Mouse (Mus musculus): ENCODE results near the gene Efs. TPM values are rescaled to one million over a fixed set of nuclear protein-coding genes. Genes with fewer than 3 reads are reported as not detected.

Gene Efs
- polyA plus RNA-seq, 1 experiment from 2014 or later, result 11.7 TPM

DNA sequence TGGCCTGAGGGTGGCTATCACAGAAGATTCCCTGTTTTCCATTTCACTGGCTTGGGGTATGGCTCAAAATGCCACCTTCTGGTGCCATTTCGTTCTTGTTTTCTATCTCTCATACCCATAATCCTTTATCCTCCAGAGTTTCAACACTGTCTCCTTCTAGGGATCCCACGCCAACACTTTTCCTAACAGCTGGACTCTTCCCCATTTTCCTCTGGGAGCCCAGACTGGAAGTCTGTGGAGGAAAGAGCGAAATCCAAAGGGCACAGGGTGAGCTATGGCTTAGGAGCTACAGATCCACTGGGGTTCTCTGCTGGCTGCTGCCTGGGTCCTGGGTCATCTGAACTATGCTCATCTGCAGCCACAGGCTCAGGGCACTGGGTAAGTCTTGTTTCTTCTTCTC is 51.8 kb downstream of the Efs start:
- ATAC-seq, result no peak
- Histone ChIP-seq H3K4me2 (ENCODE audit: low read length) (no peak overlapping the region), H3K4me3 (ENCODE audit: low read depth, low read length) (no peak overlapping the region), H3K36me3 (ENCODE audit: control insufficient read depth, insufficient read depth, low read length) (peaks cover 2% of the 10 kb centered on the region; the same call in 1 of the 2 replicates), H3K9ac (ENCODE audit: low read depth, low read length) (no peak overlapping the region), H3K27me3 (ENCODE audit: control insufficient read depth, insufficient read depth, low read depth, low read length) (no peaks in the 10 kb centered on the region), H3K9me3 (replicated peaks; ENCODE audit: control insufficient read depth, low read length, poor library complexity, severe bottlenecking) (no peaks in the 10 kb centered on the region), H3K4me1 (ENCODE audit: control insufficient read depth, insufficient read depth, low read length) (peaks cover 16% of the 10 kb centered on the region), H3K27ac (ENCODE audit: low read length) (no peak overlapping the region)
- WGBS, result 90% methylated on average over 3 of the region's 3 CpGs

DNA sequence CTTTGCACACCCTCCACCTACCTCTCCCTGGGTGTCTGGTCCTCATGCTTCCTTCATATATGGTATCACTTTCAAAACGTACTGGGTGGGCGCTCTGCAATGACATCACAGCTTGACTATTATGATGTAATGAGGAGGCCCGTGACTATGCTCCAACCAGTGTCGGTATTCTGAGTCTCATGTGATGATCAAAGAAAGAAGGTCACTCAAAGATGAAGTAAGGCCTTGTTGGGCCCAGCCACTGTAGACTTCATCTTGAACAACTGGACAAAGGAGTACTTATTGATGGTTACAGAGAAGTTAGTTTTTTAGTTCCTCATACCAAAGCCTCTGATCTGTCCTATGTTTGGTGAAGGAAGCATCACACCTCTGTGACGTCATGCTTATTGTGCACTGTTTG is 55.1 kb downstream of the Efs start, which contains the start of gene Homez:
TSS of gene Homez (minus strand) at position 101 of the 400 bp plus-strand sequence.
- H3K9me3 ChIP-seq (replicated peaks; ENCODE audit: control insufficient read depth, low read length, poor library complexity, severe bottlenecking), result no peaks in the 10 kb centered on the region
- peaks cover 10% of the 10 kb centered on the region for H3K4me1 ChIP-seq (ENCODE audit: control insufficient read depth, insufficient read depth, low read length)
- 90% methylated on average over 5 of the region's 5 CpGs for WGBS
- H3K36me3 ChIP-seq (ENCODE audit: control insufficient read depth, insufficient read depth, low read length), result peaks cover 2% of the 10 kb centered on the region; the same call in 1 of the 2 replicates
- no peaks in the 10 kb centered on the region for H3K27me3 ChIP-seq (ENCODE audit: control insufficient read depth, insufficient read depth, low read depth, low read length)
- ATAC-seq, result no peak
- H3K4me2 ChIP-seq (ENCODE audit: low read length), result no peak within 1 kb of the TSS
- no peak within 1 kb of the TSS for H3K27ac ChIP-seq (ENCODE audit: low read length)
- no peak within 1 kb of the TSS for H3K4me3 ChIP-seq (ENCODE audit: low read depth, low read length)
- H3K9ac ChIP-seq (ENCODE audit: low read depth, low read length), result no peak within 1 kb of the TSS

DNA sequence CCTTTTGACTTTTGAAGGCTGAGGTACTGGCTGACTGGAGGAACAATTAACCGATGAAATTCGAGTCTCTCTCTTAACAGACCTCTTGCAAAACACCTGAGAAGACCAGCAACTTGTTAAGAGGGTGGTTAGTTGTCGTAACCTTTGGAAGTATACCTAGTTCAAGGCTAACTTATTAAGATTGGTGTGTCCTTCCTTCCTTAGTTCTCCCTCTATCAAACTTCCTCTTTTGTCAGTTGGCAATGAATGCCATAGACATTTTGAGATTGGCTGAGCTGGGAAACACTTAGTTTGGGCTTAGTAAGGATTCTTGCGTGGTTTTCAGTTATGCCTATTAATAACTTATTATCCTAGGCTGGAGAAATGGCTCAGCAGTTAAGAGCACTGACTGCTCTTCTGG is 57.9 kb downstream of the Efs start:
- no peak for ATAC-seq
- H3K36me3 ChIP-seq (ENCODE audit: control insufficient read depth, insufficient read depth, low read length), result peaks cover 2% of the 10 kb centered on the region; the same call in 1 of the 2 replicates
- WGBS, result 86% methylated on average over 4 of the region's 4 CpGs

DNA sequence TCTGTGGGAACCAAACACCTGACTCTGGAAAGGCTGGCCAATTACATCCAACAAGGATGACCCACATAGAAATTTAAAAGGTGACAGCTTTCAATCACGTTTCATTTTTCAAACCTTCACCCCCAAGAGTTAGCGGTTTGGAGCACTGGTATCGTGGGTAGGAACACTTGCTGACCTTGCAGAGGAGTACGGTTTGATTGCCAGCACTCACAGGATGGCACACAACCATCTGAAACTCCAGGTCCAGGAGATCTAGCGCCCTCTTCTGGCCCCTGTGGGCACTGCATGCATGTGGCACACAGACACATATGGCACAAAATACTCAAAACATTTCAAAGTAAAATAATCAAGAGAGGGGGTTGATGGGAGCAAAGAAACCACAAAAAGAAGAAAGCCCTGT is 59.0 kb downstream of the Efs start:
- Histone ChIP-seq H3K36me3 (ENCODE audit: control insufficient read depth, insufficient read depth, low read length) (peaks cover 2% of the 10 kb centered on the region; the same call in 1 of the 2 replicates), H3K4me2 (ENCODE audit: low read length) (no peak overlapping the region), H3K4me3 (ENCODE audit: low read depth, low read length) (no peak overlapping the region), H3K27ac (ENCODE audit: low read length) (no peak overlapping the region), H3K27me3 (ENCODE audit: control insufficient read depth, insufficient read depth, low read depth, low read length) (no peaks in the 10 kb centered on the region), H3K4me1 (ENCODE audit: control insufficient read depth, insufficient read depth, low read length) (peaks cover 3% of the 10 kb centered on the region), H3K9me3 (replicated peaks; ENCODE audit: control insufficient read depth, low read length, poor library complexity, severe bottlenecking) (no peaks in the 10 kb centered on the region), H3K9ac (ENCODE audit: low read depth, low read length) (no peak overlapping the region)
- no peak for ATAC-seq
- 50% methylated on average over 5 of the region's 5 CpGs for WGBS

More for the DNA sequence above, 57.9 kb downstream of the Efs start:
- H3K9me3 ChIP-seq (replicated peaks; ENCODE audit: control insufficient read depth, low read length, poor library complexity, severe bottlenecking), result no peaks in the 10 kb centered on the region
- H3K27ac ChIP-seq (ENCODE audit: low read length), result no peak overlapping the region
- H3K9ac ChIP-seq (ENCODE audit: low read depth, low read length), result no peak overlapping the region
- no peak overlapping the region for H3K4me3 ChIP-seq (ENCODE audit: low read depth, low read length)
- H3K4me2 ChIP-seq (ENCODE audit: low read length), result no peak overlapping the region
- H3K4me1 ChIP-seq (ENCODE audit: control insufficient read depth, insufficient read depth, low read length), result peaks cover 3% of the 10 kb centered on the region
- H3K27me3 ChIP-seq (ENCODE audit: control insufficient read depth, insufficient read depth, low read depth, low read length), result no peaks in the 10 kb centered on the region

MicroRNAs encoded within 50 kb of the gene (microRNA counts, 519-probe panel; counts per million panel counts)
- microRNA mmu-miR-208a (2,248 counts per million, percentile 65 among the panel's probes with 10 or more counts), microRNA mmu-miR-208b (1,605 counts per million, percentile 31 among the panel's probes with 10 or more counts)

Small RNAs within 50 kb of the gene (microRNA-seq; reads per million reads assigned to microRNA genes)
- 1.6 reads per million for gene Mir208a
- 17.8 reads per million, percentile 36 among the genes with 10 or more reads in this experiment for gene Mir208b

Other genes starting within 250 kb of the Efs start
- 58.9 and 63.9 TPM in 2 replicates for gene 1700123O20Rik, start 239.9 kb downstream of the Efs start, polyA plus RNA-seq (2015; fragmentation: Nextera tagmentation; extraction: Ambion mirVana)
- 108 and 123 TPM in 2 replicates for gene Acin1, start 239.2 kb downstream of the Efs start, polyA plus RNA-seq (2015; fragmentation: Nextera tagmentation; extraction: Ambion mirVana)
- 0.15 and 0.29 TPM in 2 replicates for gene Gm29776, start 227.3 kb downstream of the Efs start, polyA plus RNA-seq (2015; fragmentation: Nextera tagmentation; extraction: Ambion mirVana)
- not detected in 2 replicates for gene Cebpe, start 214.0 kb downstream of the Efs start, polyA plus RNA-seq (2015; fragmentation: Nextera tagmentation; extraction: Ambion mirVana)
- gene Slc7a8, start 144.2 kb downstream of the Efs start, polyA plus RNA-seq (2015; fragmentation: Nextera tagmentation; extraction: Ambion mirVana), result 8.8 and 12.0 TPM in 2 replicates
- gene Rnf212b, start 112.0 kb downstream of the Efs start, polyA plus RNA-seq (2015; fragmentation: Nextera tagmentation; extraction: Ambion mirVana), result not detected in 2 replicates
- gene Homez, start 55.2 kb downstream of the Efs start, polyA plus RNA-seq (2015; fragmentation: Nextera tagmentation; extraction: Ambion mirVana), result 13.2 and 14.5 TPM in 2 replicates
- 2.3 and 3.4 TPM in 2 replicates for gene Ppp1r3e, start 48.6 kb downstream of the Efs start, polyA plus RNA-seq (2015; fragmentation: Nextera tagmentation; extraction: Ambion mirVana)
- gene Bcl2l2, start 42.7 kb downstream of the Efs start, polyA plus RNA-seq (2015; fragmentation: Nextera tagmentation; extraction: Ambion mirVana), result 3.9 and 4.1 TPM in 2 replicates
- not detected in 2 replicates for gene Gm20521, start 42.7 kb downstream of the Efs start, polyA plus RNA-seq (2015; fragmentation: Nextera tagmentation; extraction: Ambion mirVana)
- 150 and 163 TPM in 2 replicates for gene Pabpn1, start 33.6 kb downstream of the Efs start, polyA plus RNA-seq (2015; fragmentation: Nextera tagmentation; extraction: Ambion mirVana)
- gene Slc22a17, start 13.0 kb downstream of the Efs start, polyA plus RNA-seq (2015; fragmentation: Nextera tagmentation; extraction: Ambion mirVana), result 219 and 245 TPM in 2 replicates
- gene Il25, start 6.6 kb upstream of the Efs start, polyA plus RNA-seq (2015; fragmentation: Nextera tagmentation; extraction: Ambion mirVana), result 0.46 and 0.51 TPM in 2 replicates
- gene Cmtm5, start 10.1 kb upstream of the Efs start, polyA plus RNA-seq (2015; fragmentation: Nextera tagmentation; extraction: Ambion mirVana), result 9.5 and 14.8 TPM in 2 replicates
- 1.3 and 2.9 TPM in 2 replicates for gene Myh6, start 40.8 kb upstream of the Efs start, polyA plus RNA-seq (2015; fragmentation: Nextera tagmentation; extraction: Ambion mirVana)
- not detected in 2 replicates for gene Gm17428, start 50.8 kb upstream of the Efs start, polyA plus RNA-seq (2015; fragmentation: Nextera tagmentation; extraction: Ambion mirVana)
- gene Myh7, start 68.5 kb upstream of the Efs start, polyA plus RNA-seq (2015; fragmentation: Nextera tagmentation; extraction: Ambion mirVana), result 7.7 and 8.9 TPM in 2 replicates
- 44.8 and 48.7 TPM in 2 replicates for gene Ngdn, start 89.3 kb upstream of the Efs start, polyA plus RNA-seq (2015; fragmentation: Nextera tagmentation; extraction: Ambion mirVana)
- gene Zfhx2, start 166.2 kb upstream of the Efs start, polyA plus RNA-seq (2015; fragmentation: Nextera tagmentation; extraction: Ambion mirVana), result 25.9 and 34.6 TPM in 2 replicates
- 37.0 and 38.6 TPM in 2 replicates for gene Thtpa, start 168.7 kb upstream of the Efs start, polyA plus RNA-seq (2015; fragmentation: Nextera tagmentation; extraction: Ambion mirVana)
- 9.0 and 9.2 TPM in 2 replicates for gene Ap1g2, start 180.5 kb upstream of the Efs start, polyA plus RNA-seq (2015; fragmentation: Nextera tagmentation; extraction: Ambion mirVana)
- 37.3 and 40.3 TPM in 2 replicates for gene Jph4, start 190.8 kb upstream of the Efs start, polyA plus RNA-seq (2015; fragmentation: Nextera tagmentation; extraction: Ambion mirVana)